Mouse (Mus musculus) CH12.LX (cell line): Measurements from ENCODE around the gene Olig1. TPM values are rescaled to one million over a fixed set of nuclear protein-coding genes. Genes with fewer than 3 reads are reported as not detected.

ENCODE experiments used
- DNase-seq: peaks from one replicate; pipeline ENCODE4 v3.0.0-alpha.2; 2013; ENCODE audit errors: extremely low read depth
- H3K27ac ChIP-seq: 2 replicates; pipeline ENCODE4 v1.5.1; 2012; ENCODE audit warnings: low read depth, mild to moderate bottlenecking, control low read depth, moderate library complexity; ENCODE audit not compliant: insufficient read depth
- H3K27me3 ChIP-seq: replicated peaks from 2 replicates; pipeline ENCODE3; 2012; ENCODE audit warnings: inconsistent platforms
- H3K36me3 ChIP-seq, 2 experiments: replicated peaks in 1 of 2; 2 replicates each; pipeline versions ENCODE3 to v1.6.1; 2012; ENCODE audit warnings: inconsistent platforms in 1 of 2, low read length in 1 of 2, mild to moderate bottlenecking in 1 of 2, mixed read lengths in 1 of 2, moderate library complexity in 1 of 2; ENCODE audit not compliant: control insufficient read depth in 1 of 2, insufficient read depth in 1 of 2
- H3K4me1 ChIP-seq, 2 experiments: 2 replicates each; pipeline ENCODE4 v1.6.1; 2012; ENCODE audit warnings: inconsistent platforms in 1 of 2, moderate library complexity in 1 of 2; ENCODE audit not compliant: insufficient read depth in 2 of 2, control insufficient read depth in 1 of 2
- H3K4me2 ChIP-seq: 2 replicates; pipeline ENCODE4 v1.6.1; 2012; ENCODE audit warnings: low read depth, mild to moderate bottlenecking, control low read depth; ENCODE audit not compliant: poor library complexity, insufficient read depth, severe bottlenecking
- H3K4me3 ChIP-seq, 3 experiments: fragments of 150-350 bp in 1 of 3; sonication (generic) in 1 of 3; replicated peaks in 1 of 3; 2 replicates each; pipeline versions ENCODE3 to v1.5.1; 2011 to 2012; ENCODE audit warnings: low read depth in 2 of 3, low read length in 2 of 3, mild to moderate bottlenecking in 2 of 3, moderate library complexity in 2 of 3, control low read depth in 1 of 3, improper control_type of control experiment in 1 of 3, inconsistent platforms in 1 of 3, mixed read lengths in 1 of 3; ENCODE audit not compliant: poor library complexity in 1 of 3
- H3K79me2 ChIP-seq: replicated peaks from 2 replicates; pipeline ENCODE4 v1.6.1; 2012; ENCODE audit warnings: mild to moderate bottlenecking, moderate library complexity; ENCODE audit not compliant: control insufficient read depth, poor library complexity, insufficient read depth, severe bottlenecking; ENCODE audit errors: extremely low read depth
- H3K9ac ChIP-seq: 2 replicates; pipeline ENCODE4 v1.6.1; 2012; ENCODE audit warnings: low read depth, mild to moderate bottlenecking, control low read depth, moderate library complexity; ENCODE audit not compliant: insufficient read depth
- H3K9me3 ChIP-seq: replicated peaks from 2 replicates; pipeline ENCODE3; 2012; ENCODE audit warnings: low read length, inconsistent platforms, mixed read lengths
- CHD2 ChIP-seq: IDR thresholded peaks from 2 replicates; pipeline ENCODE4 v1.6.1; 2011; ENCODE audit warnings: low read length, improper control_type of control experiment
- ELF1 ChIP-seq: IDR thresholded peaks from 2 replicates; pipeline ENCODE4 v1.6.1; 2014; ENCODE audit warnings: low read depth, mild to moderate bottlenecking, inconsistent platforms, low read length, improper control_type of control experiment
- HCFC1 ChIP-seq: IDR thresholded peaks from 2 replicates; pipeline ENCODE4 v1.6.1; 2012; ENCODE audit warnings: low read depth, mild to moderate bottlenecking, inconsistent platforms, low read length, improper control_type of control experiment
- JUN ChIP-seq: IDR thresholded peaks from 2 replicates; pipeline ENCODE4 v1.6.1; 2011; ENCODE audit warnings: low read depth, mild to moderate bottlenecking, low read length, improper control_type of control experiment, moderate library complexity; ENCODE audit not compliant: insufficient read depth
- JUND ChIP-seq: conservative IDR thresholded peaks from 2 replicates; pipeline ENCODE4 v1.6.1; 2011; ENCODE audit warnings: low read depth, low read length, improper control_type of control experiment
- KAT2A ChIP-seq: IDR thresholded peaks from 2 replicates; pipeline ENCODE4 v1.6.1; 2012; ENCODE audit warnings: low read length, improper control_type of control experiment, inconsistent platforms; ENCODE audit not compliant: insufficient replicate concordance
- MAFK ChIP-seq: IDR thresholded peaks from 2 replicates; pipeline ENCODE4 v1.6.1; 2011; ENCODE audit warnings: low read length, improper control_type of control experiment; ENCODE audit not compliant: insufficient replicate concordance
- MXI1 ChIP-seq: IDR thresholded peaks from 2 replicates; pipeline ENCODE4 v1.6.1; 2011; ENCODE audit warnings: mild to moderate bottlenecking, low read depth, low read length, improper control_type of control experiment
- MYC ChIP-seq: IDR thresholded peaks from 2 replicates; pipeline ENCODE4 v1.6.1; 2011; ENCODE audit warnings: low read depth, mild to moderate bottlenecking, improper control_type of control experiment, low read length
- POLR2A ChIP-seq: IDR thresholded peaks from 2 replicates; pipeline ENCODE4 v1.6.1; 2011; ENCODE audit warnings: low read depth, mild to moderate bottlenecking, improper control_type of control experiment, low read length
- POLR2AphosphoS2 ChIP-seq: IDR thresholded peaks from 2 replicates; pipeline ENCODE4 v1.6.1; 2011; ENCODE audit warnings: low read depth, low read length, improper control_type of control experiment
- RCOR1 ChIP-seq: conservative IDR thresholded peaks from 2 replicates; pipeline ENCODE4 v1.6.1; 2012; ENCODE audit warnings: low read depth, mild to moderate bottlenecking, inconsistent platforms, low read length, improper control_type of control experiment
- UBTF ChIP-seq: IDR thresholded peaks from 2 replicates; pipeline ENCODE4 v1.6.1; 2012; ENCODE audit warnings: low read depth, mild to moderate bottlenecking, inconsistent platforms, low read length, improper control_type of control experiment, moderate library complexity
- ZC3H11A ChIP-seq: IDR thresholded peaks from 2 replicates; pipeline ENCODE4 v1.6.1; 2012; ENCODE audit warnings: low read depth, mild to moderate bottlenecking, inconsistent platforms, low read length, improper control_type of control experiment
- ZNF384 ChIP-seq: IDR thresholded peaks from 2 replicates; pipeline ENCODE4 v1.6.1; 2012; ENCODE audit warnings: low read depth, low read length, improper control_type of control experiment, inconsistent platforms
- dilution Hi-C: fragments of 300-500 bp; cut with MboI; formaldehyde crosslinking; loops from 2 replicates; pipeline ENCODE4 v1.14.3; 2020; ENCODE audit warnings: low sequenced_read_pairs; ENCODE audit not compliant: extremely low pct_unique_long_range_greater_than_20kb, extremely low pct_ligation_motif_present
- in situ Hi-C: fragments of 300-500 bp; cut with MboI; formaldehyde crosslinking; loops from 3 replicates; pipeline ENCODE4 v1.14.3; 2019; ENCODE audit warnings: low sequenced_read_pairs, low pct_ligation_motif_present, low pct_unique_long_range_greater_than_20kb, mixed read lengths
- polyA plus RNA-seq: library from polyadenylated mRNA; unstranded; fragments of >175 nt; gene quantifications from 2 replicates; pipeline ENCODE4 v1.2.1, GENCODE M21; 2012; ENCODE audit warnings: low read depth; ENCODE audit not compliant: insufficient read length
- total RNA-seq, 2 experiments: library from RNA; depleted of rRNA; stranded (reverse); fragments of 300-350 nt in 1 of 2; fragments of >200 nt in 1 of 2; gene quantifications; 2 replicates each; pipeline ENCODE4 v1.2.3; 2012 to 2014

Gene Olig1
- total and polyA plus RNA-seq, 3 experiments, result not detected

DNA sequence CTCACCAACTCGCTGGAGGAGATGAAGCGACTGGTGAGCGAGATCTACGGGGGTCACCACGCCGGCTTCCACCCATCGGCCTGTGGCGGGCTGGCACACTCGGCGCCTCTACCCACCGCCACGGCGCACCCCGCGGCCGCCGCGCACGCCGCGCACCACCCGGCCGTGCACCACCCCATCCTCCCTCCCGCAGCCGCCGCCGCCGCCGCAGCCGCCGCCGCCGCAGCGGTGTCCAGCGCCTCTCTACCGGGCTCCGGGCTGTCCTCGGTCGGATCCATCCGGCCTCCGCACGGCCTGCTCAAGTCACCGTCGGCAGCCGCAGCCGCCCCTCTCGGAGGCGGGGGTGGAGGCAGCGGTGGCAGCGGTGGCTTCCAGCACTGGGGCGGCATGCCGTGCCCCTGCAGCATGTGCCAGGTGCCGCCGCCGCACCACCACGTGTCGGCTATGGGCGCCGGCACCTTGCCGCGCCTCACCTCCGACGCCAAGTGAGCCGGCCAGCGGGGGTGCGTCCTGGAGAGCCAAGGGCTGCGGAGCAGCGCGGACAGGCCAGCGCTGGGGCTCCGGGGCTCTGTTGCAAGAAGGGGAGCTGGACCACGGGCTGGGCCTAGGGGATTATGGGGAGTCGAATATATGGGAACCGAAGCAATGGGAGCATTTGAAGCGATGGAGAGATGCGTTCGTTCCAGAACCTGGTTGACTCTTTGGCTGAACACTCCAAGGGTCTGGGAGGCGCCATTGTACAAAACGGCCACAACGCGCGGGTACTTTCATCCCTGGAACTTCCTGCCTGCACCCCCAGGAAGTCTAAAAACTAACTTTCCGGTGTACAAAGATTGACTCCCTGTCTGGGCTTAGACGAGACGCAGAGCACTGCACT, 42.5 kb upstream of the Olig1 start:
- no peak overlapping the region for H3K9ac ChIP-seq
- H3K4me1 ChIP-seq, result no peaks in the 10 kb centered on the region
- TF ChIP-seq RCOR1 (no peak), HCFC1 (no peak), POLR2AphosphoS2 (no peak), MAFK (no peak), KAT2A (no peak), ZC3H11A (no peak), POLR2A (no peak), JUN (no peak), ZNF384 (no peak), CHD2 (no peak), MYC (no peak), JUND (no peak), ELF1 (no peak), UBTF (no peak)
- TF ChIP-seq, all 38 proteins: peak for 0
- Histone ChIP-seq H3K27me3 (peaks cover 40% of the 10 kb centered on the region), H3K79me2 (no peaks in the 10 kb centered on the region), H3K4me3 (no peak overlapping the region), H3K27ac (no peak overlapping the region), H3K4me2 (no peak overlapping the region), H3K9me3 (peaks cover 38% of the 10 kb centered on the region), H3K36me3 (no peaks in the 10 kb centered on the region)
- DNase-seq, result no peak
- dilution Hi-C loops, result no loop called here
- in situ Hi-C loops, result no loop called here

DNA sequence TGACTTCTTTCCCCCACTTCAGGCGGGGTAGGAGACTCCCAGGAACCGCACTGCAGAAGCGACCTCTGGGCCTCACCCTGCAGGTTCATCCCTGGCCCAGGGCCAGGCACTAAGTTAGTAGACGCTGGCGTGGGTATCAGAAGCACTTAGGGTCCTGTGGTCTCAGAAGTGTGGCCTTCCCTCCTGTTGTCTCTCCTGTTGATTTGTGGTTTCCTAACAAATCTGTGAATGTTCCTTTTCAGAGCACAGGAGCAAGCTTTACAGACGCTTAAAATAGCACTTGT, 41.9 kb upstream of the Olig1 start:
- in situ Hi-C loops (no loop called here), dilution Hi-C loops (no loop called here)
- H3K9me3 ChIP-seq, result peaks cover 35% of the 10 kb centered on the region
- no peaks in the 10 kb centered on the region for H3K36me3 ChIP-seq
- H3K4me2 ChIP-seq, result no peak overlapping the region
- no peaks in the 10 kb centered on the region for H3K4me1 ChIP-seq
- H3K9ac ChIP-seq, result no peak overlapping the region
- no peak overlapping the region for H3K4me3 ChIP-seq
- DNase-seq, result no peak
- no peaks in the 10 kb centered on the region for H3K79me2 ChIP-seq
- TF ChIP-seq MXI1, result no peak
- H3K27me3 ChIP-seq, result peaks cover 43% of the 10 kb centered on the region
- no peak overlapping the region for H3K27ac ChIP-seq
